Mouse (Mus musculus) hindbrain, embryonic 13.5 days (tissue): ENCODE measurements around the gene Smyd3. TPM values are rescaled to one million over a fixed set of nuclear protein-coding genes. Genes with fewer than 3 reads are reported as not detected.

ENCODE experiments used
- ATAC-seq: fragments of 200-750 bp; cut with Nextera tagmentation; 2 replicates; pipeline ENCODE4 v1.8.0; 2017; ENCODE audit warnings: moderate TSS enrichment; ENCODE audit not compliant: low FRiP score
- H3K27ac ChIP-seq: fragments of 300-500 bp; sonication (generic); 2 replicates; pipeline ENCODE4 v1.5.1; 2015; ENCODE audit warnings: inconsistent platforms, mild to moderate bottlenecking, moderate library complexity
- H3K27me3 ChIP-seq: fragments of 300-500 bp; sonication (generic); 2 replicates; pipeline ENCODE4 v1.6.1; 2015; ENCODE audit warnings: mild to moderate bottlenecking, inconsistent platforms
- H3K36me3 ChIP-seq: fragments of 300-500 bp; sonication (generic); 2 replicates; pipeline ENCODE4 v1.6.1; 2015; ENCODE audit warnings: mild to moderate bottlenecking, inconsistent platforms
- H3K4me1 ChIP-seq: fragments of 300-500 bp; sonication (generic); replicated peaks from 2 replicates; pipeline ENCODE4 v1.6.1; 2015; ENCODE audit warnings: inconsistent platforms
- H3K4me2 ChIP-seq: fragments of 300-500 bp; sonication (generic); 2 replicates; pipeline ENCODE4 v1.6.1; 2015; ENCODE audit warnings: inconsistent platforms, mild to moderate bottlenecking, moderate library complexity
- H3K4me3 ChIP-seq: fragments of 300-500 bp; sonication (generic); 2 replicates; pipeline ENCODE4 v1.5.1; 2015; ENCODE audit warnings: mild to moderate bottlenecking, inconsistent platforms
- H3K9ac ChIP-seq: fragments of 300-500 bp; sonication (generic); 2 replicates; pipeline ENCODE4 v1.6.1; 2015; ENCODE audit warnings: mild to moderate bottlenecking, inconsistent platforms
- H3K9me3 ChIP-seq: fragments of 300-500 bp; sonication (generic); 2 replicates; pipeline ENCODE4 v1.6.1; 2016; ENCODE audit warnings: inconsistent platforms
- WGBS: fragments of 180-500 bp; shearing (Covaris S2); methylation state at CpG from one replicate; pipeline ENCODE4 v1.1.7; 2015; 5-methylcytosine and 5-hydroxymethylcytosine counted together
- polyA plus RNA-seq: library from polyadenylated mRNA; unstranded; fragments of >200 nt; fragmentation: Nextera tagmentation; extraction: Ambion mirVana; gene quantifications from 2 replicates; pipeline ENCODE4 v1.2.1, GENCODE M21; 2015

Smyd3 gene
- polyA plus RNA-seq, 1 experiment from 2014 or later = 20.7 TPM

- Histone ChIP-seq H3K9me3 (no peaks in the 10 kb centered on the region), H3K4me2 (no peak overlapping the region), H3K9ac (no peak overlapping the region), H3K36me3 (no peaks in the 10 kb centered on the region), H3K27me3 (no peaks in the 10 kb centered on the region), H3K27ac (no peak overlapping the region), H3K4me3 (no peak overlapping the region), H3K4me1 (peaks cover 17% of the 10 kb centered on the region)
- WGBS = 80% methylated on average over 6 of the region's 6 CpGs
- ATAC-seq = no peak
Measured at GRCm38 (mm10) chr1:178991045-178991444, 526.8 kb downstream of the Smyd3 start.

GRCm38 (mm10) chr1:178989485-178989884 lies 528.4 kb downstream of the Smyd3 start:
- no peak overlapping the region for H3K4me3 ChIP-seq
- H3K9ac ChIP-seq = no peak overlapping the region
- ATAC-seq = no peak
- H3K4me2 ChIP-seq = no peak overlapping the region
- no peaks in the 10 kb centered on the region for H3K9me3 ChIP-seq
- WGBS = 61% methylated on average over 4 of the region's 4 CpGs
- H3K36me3 ChIP-seq = no peaks in the 10 kb centered on the region
- H3K27me3 ChIP-seq = no peaks in the 10 kb centered on the region
- peak overlapping the region; percentile 49 for H3K27ac ChIP-seq
- peaks cover 17% of the 10 kb centered on the region for H3K4me1 ChIP-seq

- no peaks in the 10 kb centered on the region for H3K9me3 ChIP-seq
- no peak for ATAC-seq
- no peaks in the 10 kb centered on the region for H3K36me3 ChIP-seq
- no peak overlapping the region for H3K4me2 ChIP-seq
- no peak overlapping the region for H3K9ac ChIP-seq
- no peak overlapping the region for H3K27ac ChIP-seq
- WGBS = 85% methylated on average over 1 of the region's 1 CpGs
- H3K27me3 ChIP-seq = no peaks in the 10 kb centered on the region
- H3K4me1 ChIP-seq = peaks cover 17% of the 10 kb centered on the region
- no peak overlapping the region for H3K4me3 ChIP-seq
Measured at GRCm38 (mm10) chr1:178988176-178988575, 529.7 kb downstream of the Smyd3 start.

GRCm38 (mm10) chr1:178981641-178982040 lies 536.2 kb downstream of the Smyd3 start:
- ATAC-seq = no peak
- no peak overlapping the region for H3K4me3 ChIP-seq
- H3K27me3 ChIP-seq = no peaks in the 10 kb centered on the region
- no peak overlapping the region for H3K27ac ChIP-seq
- no peak overlapping the region for H3K4me2 ChIP-seq
- no peaks in the 10 kb centered on the region for H3K36me3 ChIP-seq
- no peak overlapping the region for H3K9ac ChIP-seq
- H3K9me3 ChIP-seq = no peaks in the 10 kb centered on the region
- no peaks in the 10 kb centered on the region for H3K4me1 ChIP-seq
- 75% methylated on average over 5 of the region's 5 CpGs for WGBS

GRCm38 (mm10) chr1:178980185-178980584 lies 537.7 kb downstream of the Smyd3 start:
- no peak overlapping the region for H3K27ac ChIP-seq
- no peak overlapping the region for H3K4me2 ChIP-seq
- no peak for ATAC-seq
- no peak overlapping the region for H3K9ac ChIP-seq
- no peaks in the 10 kb centered on the region for H3K4me1 ChIP-seq
- H3K36me3 ChIP-seq = no peaks in the 10 kb centered on the region
- H3K27me3 ChIP-seq = no peaks in the 10 kb centered on the region
- no peak overlapping the region for H3K4me3 ChIP-seq
- no peaks in the 10 kb centered on the region for H3K9me3 ChIP-seq

GRCm38 (mm10) chr1:178978617-178979245 lies 539.1 kb downstream of the Smyd3 start:
- no peaks in the 10 kb centered on the region for H3K27me3 ChIP-seq
- peaks cover 6% of the 10 kb centered on the region; the same call in 1 of the 2 replicates for H3K4me1 ChIP-seq
- H3K4me3 ChIP-seq = no peak overlapping the region
- no peaks in the 10 kb centered on the region for H3K36me3 ChIP-seq
- H3K9me3 ChIP-seq = no peaks in the 10 kb centered on the region
- H3K9ac ChIP-seq = no peak overlapping the region
- ATAC-seq = no peak
- no peak overlapping the region for H3K27ac ChIP-seq
- 66% methylated on average over 8 of the region's 8 CpGs for WGBS
- no peak overlapping the region for H3K4me2 ChIP-seq

GRCm38 (mm10) chr1:178972055-178972454 lies 545.8 kb downstream of the Smyd3 start:
- H3K9ac ChIP-seq = no peak overlapping the region
- ATAC-seq = no peak
- H3K36me3 ChIP-seq = no peaks in the 10 kb centered on the region
- H3K4me3 ChIP-seq = no peak overlapping the region
- no peaks in the 10 kb centered on the region for H3K27me3 ChIP-seq
- H3K4me2 ChIP-seq = no peak overlapping the region
- no peak overlapping the region for H3K27ac ChIP-seq
- H3K4me1 ChIP-seq = peaks cover 6% of the 10 kb centered on the region; the same call in 1 of the 2 replicates
- 93% methylated on average over 10 of the region's 10 CpGs for WGBS
- no peaks in the 10 kb centered on the region for H3K9me3 ChIP-seq

GRCm38 (mm10) chr1:178961661-178962060 lies 556.2 kb downstream of the Smyd3 start:
- no peak overlapping the region for H3K9ac ChIP-seq
- peaks cover 11% of the 10 kb centered on the region for H3K4me1 ChIP-seq
- no peak overlapping the region for H3K4me3 ChIP-seq
- no peaks in the 10 kb centered on the region for H3K9me3 ChIP-seq
- WGBS = 80% methylated on average over 9 of the region's 9 CpGs
- no peak overlapping the region for H3K4me2 ChIP-seq
- no peak for ATAC-seq
- no peaks in the 10 kb centered on the region for H3K36me3 ChIP-seq
- 0 out of 2 replicates have a peak, but pooled peaks cover 8% of the 10 kb centered on the region for H3K27me3 ChIP-seq
- H3K27ac ChIP-seq = no peak overlapping the region

GRCm38 (mm10) chr1:178960015-178960559 lies 557.8 kb downstream of the Smyd3 start:
- H3K9me3 ChIP-seq = no peaks in the 10 kb centered on the region
- no peak overlapping the region for H3K4me3 ChIP-seq
- peaks cover 11% of the 10 kb centered on the region for H3K4me1 ChIP-seq
- peak overlapping the region; percentile 29; the same call in 1 of the 2 replicates for H3K9ac ChIP-seq
- no peak overlapping the region for H3K27ac ChIP-seq
- ATAC-seq = peak; percentile 77
- no peak overlapping the region for H3K4me2 ChIP-seq
- no peaks in the 10 kb centered on the region for H3K36me3 ChIP-seq
- 0 out of 2 replicates have a peak, but pooled peaks cover 8% of the 10 kb centered on the region for H3K27me3 ChIP-seq
- WGBS = 45% methylated on average over 7 of the region's 7 CpGs

GRCm38 (mm10) chr1:178958641-178959040 lies 559.2 kb downstream of the Smyd3 start:
- Histone ChIP-seq H3K27ac (no peak overlapping the region), H3K4me2 (no peak overlapping the region), H3K9ac (no peak overlapping the region), H3K27me3 (0 out of 2 replicates have a peak, but pooled peaks cover 8% of the 10 kb centered on the region), H3K9me3 (no peaks in the 10 kb centered on the region), H3K4me3 (no peak overlapping the region), H3K36me3 (no peaks in the 10 kb centered on the region), H3K4me1 (peaks cover 11% of the 10 kb centered on the region)
- 86% methylated on average over 4 of the region's 4 CpGs for WGBS
- ATAC-seq = no peak

GRCm38 (mm10) chr1:178952910-178953309 lies 564.9 kb downstream of the Smyd3 start:
- Histone ChIP-seq H3K9ac (0 out of 2 replicates have a peak overlapping the region, but pooled peaks have one; percentile 19), H3K9me3 (peaks cover 6% of the 10 kb centered on the region; the same call in 1 of the 2 replicates), H3K4me3 (no peak overlapping the region), H3K27ac (peak overlapping the region; percentile 75), H3K27me3 (no peaks in the 10 kb centered on the region), H3K36me3 (peaks cover 3% of the 10 kb centered on the region; the same call in 1 of the 2 replicates), H3K4me2 (no peak overlapping the region), H3K4me1 (peaks cover 14% of the 10 kb centered on the region)
- 48% methylated on average over 12 of the region's 12 CpGs for WGBS
- peak; percentile 39; the same call in 1 of the 2 replicates for ATAC-seq

GRCm38 (mm10) chr1:178942251-178942963 lies 575.4 kb downstream of the Smyd3 start:
- H3K4me2 ChIP-seq = no peak overlapping the region
- H3K4me1 ChIP-seq = peaks cover 19% of the 10 kb centered on the region; the same call in 1 of the 2 replicates
- H3K4me3 ChIP-seq = no peak overlapping the region
- no peak overlapping the region for H3K9ac ChIP-seq
- H3K36me3 ChIP-seq = no peaks in the 10 kb centered on the region
- ATAC-seq = peak; percentile 36; the same call in 1 of the 2 replicates
- H3K27me3 ChIP-seq = no peaks in the 10 kb centered on the region
- H3K27ac ChIP-seq = 0 out of 2 replicates have a peak overlapping the region, but pooled peaks have one; percentile 12
- 40% methylated on average over 7 of the region's 7 CpGs for WGBS
- no peaks in the 10 kb centered on the region for H3K9me3 ChIP-seq
